Mouse (Mus musculus): ENCODE results near the gene Wdr60. TPM values are rescaled to one million over a fixed set of nuclear protein-coding genes. Genes with fewer than 3 reads are reported as not detected.
"Not testable (repeated sequence)": the region's sequence is repeated elsewhere in the genome, so short reads cannot be mapped to it uniquely, and the experiment has no call there.

The Wdr60 gene
- polyA plus RNA-seq, 1 experiment from 2014 or later = 16.3 TPM

- Histone ChIP-seq H3K27ac (ENCODE audit: low read depth) (no peak overlapping the region), H3K4me2 (ENCODE audit: low read length) (no peak overlapping the region), H3K9ac (ENCODE audit: low read length) (no peak overlapping the region), H3K9me3 (ENCODE audit: control insufficient read depth, low read length) (no peaks in the 10 kb centered on the region), H3K27me3 (replicated peaks; ENCODE audit: control insufficient read depth, insufficient read depth, low read length) (no peaks in the 10 kb centered on the region), H3K36me3 (ENCODE audit: control insufficient read depth, insufficient read depth, low read length) (no peaks in the 10 kb centered on the region), H3K4me1 (replicated peaks; ENCODE audit: control insufficient read depth, insufficient read depth, low read length) (no peaks in the 10 kb centered on the region), H3K4me3 (ENCODE audit: low read depth, low read length) (no peak overlapping the region)
- WGBS = 89% methylated on average over 4 of the region's 4 CpGs
- no peak for DNase-seq (ENCODE audit: low spot score)
- no peak for ATAC-seq (replicated peaks; ENCODE audit: low FRiP score, low TSS enrichment, low read depth)
These were observed 12.8 kb upstream of the Wdr60 start for GRCm38 (mm10) chr12:116275631-116276030.

- not testable (repeated sequence) for ATAC-seq (replicated peaks; ENCODE audit: low FRiP score, low TSS enrichment, low read depth); H3K4me3 ChIP-seq (ENCODE audit: low read depth, low read length); H3K4me1 ChIP-seq (replicated peaks; ENCODE audit: control insufficient read depth, insufficient read depth, low read length); H3K27ac ChIP-seq (ENCODE audit: low read depth); H3K9me3 ChIP-seq (ENCODE audit: control insufficient read depth, low read length); H3K36me3 ChIP-seq (ENCODE audit: control insufficient read depth, insufficient read depth, low read length); H3K27me3 ChIP-seq (replicated peaks; ENCODE audit: control insufficient read depth, insufficient read depth, low read length); H3K4me2 ChIP-seq (ENCODE audit: low read length); DNase-seq (ENCODE audit: low spot score); H3K9ac ChIP-seq (ENCODE audit: low read length)
- 73% methylated on average over 2 of the region's 2 CpGs for WGBS
These were observed 12.3 kb upstream of the Wdr60 start, which contains the start of gene Gm11027 for GRCm38 (mm10) chr12:116275086-116275485. TSS of gene Gm11027 (plus strand) at chr12:116275386.

GRCm38 (mm10) chr12:116273733-116274132, 10.9 kb upstream of the Wdr60 start:
- Histone ChIP-seq H3K4me1 (replicated peaks; ENCODE audit: control insufficient read depth, insufficient read depth, low read length) (no peaks in the 10 kb centered on the region), H3K4me3 (ENCODE audit: low read depth, low read length) (no peak overlapping the region), H3K9ac (ENCODE audit: low read length) (no peak overlapping the region), H3K36me3 (ENCODE audit: control insufficient read depth, insufficient read depth, low read length) (no peaks in the 10 kb centered on the region), H3K27me3 (replicated peaks; ENCODE audit: control insufficient read depth, insufficient read depth, low read length) (no peaks in the 10 kb centered on the region), H3K9me3 (ENCODE audit: control insufficient read depth, low read length) (no peaks in the 10 kb centered on the region), H3K4me2 (ENCODE audit: low read length) (no peak overlapping the region), H3K27ac (ENCODE audit: low read depth) (no peak overlapping the region)
- no peak for ATAC-seq (replicated peaks; ENCODE audit: low FRiP score, low TSS enrichment, low read depth)
- no peak for DNase-seq (ENCODE audit: low spot score)
- 38% methylated on average over 1 of the region's 1 CpGs for WGBS

- H3K4me3 ChIP-seq (ENCODE audit: low read depth, low read length) = no peak overlapping the region
These were observed 8.2 kb upstream of the Wdr60 start for GRCm38 (mm10) chr12:116271071-116271470.

GRCm38 (mm10) chr12:116270538-116270937, 7.7 kb upstream of the Wdr60 start:
- Histone ChIP-seq H3K27ac (ENCODE audit: low read depth) (no peak overlapping the region), H3K4me3 (ENCODE audit: low read depth, low read length) (no peak overlapping the region), H3K27me3 (replicated peaks; ENCODE audit: control insufficient read depth, insufficient read depth, low read length) (no peaks in the 10 kb centered on the region), H3K4me2 (ENCODE audit: low read length) (no peak overlapping the region), H3K4me1 (replicated peaks; ENCODE audit: control insufficient read depth, insufficient read depth, low read length) (no peaks in the 10 kb centered on the region), H3K9ac (ENCODE audit: low read length) (no peak overlapping the region), H3K36me3 (ENCODE audit: control insufficient read depth, insufficient read depth, low read length) (no peaks in the 10 kb centered on the region), H3K9me3 (ENCODE audit: control insufficient read depth, low read length) (no peaks in the 10 kb centered on the region)
- ATAC-seq (replicated peaks; ENCODE audit: low FRiP score, low TSS enrichment, low read depth) (no peak), DNase-seq (ENCODE audit: low spot score) (no peak)
- 78% methylated on average over 1 of the region's 1 CpGs for WGBS

More at GRCm38 (mm10) chr12:116271071-116271470, 8.2 kb upstream of the Wdr60 start:
- Histone ChIP-seq H3K27ac (ENCODE audit: low read depth) (no peak overlapping the region), H3K4me2 (ENCODE audit: low read length) (no peak overlapping the region), H3K36me3 (ENCODE audit: control insufficient read depth, insufficient read depth, low read length) (no peaks in the 10 kb centered on the region), H3K27me3 (replicated peaks; ENCODE audit: control insufficient read depth, insufficient read depth, low read length) (no peaks in the 10 kb centered on the region), H3K4me1 (replicated peaks; ENCODE audit: control insufficient read depth, insufficient read depth, low read length) (no peaks in the 10 kb centered on the region), H3K9me3 (ENCODE audit: control insufficient read depth, low read length) (no peaks in the 10 kb centered on the region), H3K9ac (ENCODE audit: low read length) (no peak overlapping the region)
- ATAC-seq (replicated peaks; ENCODE audit: low FRiP score, low TSS enrichment, low read depth) (no peak), DNase-seq (ENCODE audit: low spot score) (no peak)
- 95% methylated on average over 2 of the region's 2 CpGs for WGBS

- no peak overlapping the region for H3K4me3 ChIP-seq (ENCODE audit: low read depth, low read length)
- no peak overlapping the region for H3K4me2 ChIP-seq (ENCODE audit: low read length)
- ATAC-seq (replicated peaks; ENCODE audit: low FRiP score, low TSS enrichment, low read depth) (no peak), DNase-seq (ENCODE audit: low spot score) (no peak)
- H3K4me1 ChIP-seq (replicated peaks; ENCODE audit: control insufficient read depth, insufficient read depth, low read length) = no peaks in the 10 kb centered on the region
- no peaks in the 10 kb centered on the region for H3K36me3 ChIP-seq (ENCODE audit: control insufficient read depth, insufficient read depth, low read length)
- H3K9ac ChIP-seq (ENCODE audit: low read length) = no peak overlapping the region
- 70% methylated on average over 5 of the region's 5 CpGs for WGBS
- H3K27ac ChIP-seq (ENCODE audit: low read depth) = no peak overlapping the region
- H3K27me3 ChIP-seq (replicated peaks; ENCODE audit: control insufficient read depth, insufficient read depth, low read length) = no peaks in the 10 kb centered on the region
- H3K9me3 ChIP-seq (ENCODE audit: control insufficient read depth, low read length) = no peaks in the 10 kb centered on the region
These were observed 6.6 kb upstream of the Wdr60 start for GRCm38 (mm10) chr12:116269450-116269849.

- Histone ChIP-seq H3K4me2 (ENCODE audit: low read length) (no peak overlapping the region), H3K4me1 (replicated peaks; ENCODE audit: control insufficient read depth, insufficient read depth, low read length) (peaks cover 4% of the 10 kb centered on the region), H3K27ac (ENCODE audit: low read depth) (no peak overlapping the region), H3K4me3 (ENCODE audit: low read depth, low read length) (no peak overlapping the region), H3K9ac (ENCODE audit: low read length) (no peak overlapping the region), H3K36me3 (ENCODE audit: control insufficient read depth, insufficient read depth, low read length) (no peaks in the 10 kb centered on the region), H3K27me3 (replicated peaks; ENCODE audit: control insufficient read depth, insufficient read depth, low read length) (no peaks in the 10 kb centered on the region), H3K9me3 (ENCODE audit: control insufficient read depth, low read length) (no peaks in the 10 kb centered on the region)
- ATAC-seq (replicated peaks; ENCODE audit: low FRiP score, low TSS enrichment, low read depth) (no peak), DNase-seq (ENCODE audit: low spot score) (no peak)
- 71% methylated on average over 2 of the region's 2 CpGs for WGBS
These were observed 2.5 kb upstream of the Wdr60 start for GRCm38 (mm10) chr12:116265275-116265674.

GRCm38 (mm10) chr12:116264756-116265155, 1.9 kb upstream of the Wdr60 start:
- Histone ChIP-seq H3K4me2 (ENCODE audit: low read length) (no peak overlapping the region), H3K9me3 (ENCODE audit: control insufficient read depth, low read length) (no peaks in the 10 kb centered on the region), H3K27me3 (replicated peaks; ENCODE audit: control insufficient read depth, insufficient read depth, low read length) (no peaks in the 10 kb centered on the region), H3K4me1 (replicated peaks; ENCODE audit: control insufficient read depth, insufficient read depth, low read length) (peaks cover 4% of the 10 kb centered on the region), H3K27ac (ENCODE audit: low read depth) (no peak overlapping the region), H3K36me3 (ENCODE audit: control insufficient read depth, insufficient read depth, low read length) (no peaks in the 10 kb centered on the region), H3K4me3 (ENCODE audit: low read depth, low read length) (no peak overlapping the region), H3K9ac (ENCODE audit: low read length) (no peak overlapping the region)
- DNase-seq (ENCODE audit: low spot score) = no peak
- WGBS = 82% methylated on average over 2 of the region's 2 CpGs
- no peak for ATAC-seq (replicated peaks; ENCODE audit: low FRiP score, low TSS enrichment, low read depth)

- ATAC-seq (replicated peaks; ENCODE audit: low FRiP score, low TSS enrichment, low read depth) (no peak), DNase-seq (ENCODE audit: low spot score) (no peak)
- Histone ChIP-seq H3K4me3 (ENCODE audit: low read depth, low read length) (no peak overlapping the region), H3K27ac (ENCODE audit: low read depth) (no peak overlapping the region), H3K9me3 (ENCODE audit: control insufficient read depth, low read length) (no peaks in the 10 kb centered on the region), H3K36me3 (ENCODE audit: control insufficient read depth, insufficient read depth, low read length) (peaks cover 17% of the 10 kb centered on the region), H3K27me3 (replicated peaks; ENCODE audit: control insufficient read depth, insufficient read depth, low read length) (no peaks in the 10 kb centered on the region), H3K4me1 (replicated peaks; ENCODE audit: control insufficient read depth, insufficient read depth, low read length) (peaks cover 2% of the 10 kb centered on the region), H3K9ac (ENCODE audit: low read length) (no peak overlapping the region), H3K4me2 (ENCODE audit: low read length) (no peak overlapping the region)
- WGBS = 80% methylated on average over 2 of the region's 2 CpGs
These were observed 4.5 kb downstream of the Wdr60 start for GRCm38 (mm10) chr12:116258321-116258720.
